Mouse (Mus musculus) left cerebral cortex, postnatal 10 days (tissue): ENCODE results near the gene Esr1. TPM values are rescaled to one million over a fixed set of nuclear protein-coding genes. Genes with fewer than 3 reads are reported as not detected.
"Not testable (repeated sequence)": the region's sequence is repeated elsewhere in the genome, so short reads cannot be mapped to it uniquely, and the experiment has no call there.

Source experiments
- DNase-seq, 2 experiments: peaks; one replicate each; pipeline ENCODE4 v3.0.0; 2021 to 2022; ENCODE audit warnings: low spot score in 2 of 2, mixed read lengths in 1 of 2; ENCODE audit errors: extremely low spot score in 1 of 2
- intact Hi-C: fragments of 180-260 bp; cut with DNase I; formaldehyde crosslinking; loops from one replicate; pipeline ENCODE4 v1.15.1; 2025
- total RNA-seq, 2 experiments: library from RNA; stranded (reverse); gene quantifications; 2 replicates each; pipeline ENCODE4 v1.2.3; 2021

Esr1 gene
- total RNA-seq, 2 experiments from 2014 or later: 2.3 to 3.4 TPM

DNA sequence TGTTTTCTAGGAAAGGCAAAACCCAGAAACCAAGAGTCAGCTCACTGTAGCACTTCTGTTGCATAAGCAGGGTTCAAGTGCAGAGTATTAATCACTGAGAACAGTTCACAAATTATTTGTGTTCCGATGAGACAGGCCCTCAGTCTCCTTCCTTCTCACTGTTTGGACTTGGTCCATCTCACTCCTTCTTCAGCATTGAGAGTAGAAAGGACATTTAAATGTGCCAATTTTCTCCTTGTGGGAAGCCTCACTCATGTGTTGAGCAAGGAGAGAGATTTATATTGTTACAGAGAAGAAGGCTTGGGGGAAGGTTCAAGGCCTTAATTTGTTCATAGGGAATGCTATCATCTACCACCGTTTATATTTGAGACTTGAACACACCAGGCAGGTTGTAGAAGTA, 6.6 kb downstream of the Esr1 start:
- no peak for DNase-seq
- intact Hi-C loops: no loop called here

DNA sequence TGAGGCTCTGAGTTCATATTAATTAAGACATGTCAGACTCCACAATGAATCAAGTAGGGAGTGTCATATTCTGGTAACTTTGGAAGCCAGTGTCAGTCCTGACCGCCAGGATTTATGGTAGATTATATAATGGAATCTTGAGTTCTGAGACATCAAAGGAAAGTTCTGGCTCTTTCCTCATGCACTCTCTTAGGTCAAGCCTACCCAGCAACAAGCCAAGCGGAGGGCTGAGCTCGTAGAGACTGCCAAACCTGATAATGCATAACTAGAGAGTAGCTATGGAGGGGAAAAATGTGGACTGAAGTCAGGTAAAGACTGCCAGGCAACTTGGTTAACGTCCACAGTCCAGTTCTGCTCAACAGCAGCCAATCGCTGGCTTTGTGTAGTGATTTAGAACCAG, 7.3 kb downstream of the Esr1 start:
- intact Hi-C loops: no loop called here
- DNase-seq: no peak

DNA sequence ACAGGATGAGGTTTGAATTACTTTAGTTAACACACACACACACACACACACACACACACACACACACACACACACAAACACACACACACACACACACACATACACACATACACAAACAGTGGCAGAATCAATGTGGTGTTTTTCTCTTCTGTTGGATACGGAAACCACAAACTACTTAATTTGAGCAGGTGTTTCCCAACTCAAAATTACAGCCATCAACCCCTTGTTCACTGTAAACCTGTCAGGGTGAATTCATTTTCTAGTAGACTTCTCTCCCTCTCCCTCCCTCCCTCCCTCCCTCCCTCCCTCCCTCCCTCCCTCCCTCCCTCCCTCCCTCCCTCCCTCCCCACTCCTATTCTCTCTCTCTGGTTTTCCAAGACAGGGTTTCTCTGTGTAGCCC, 8.0 kb downstream of the Esr1 start:
- DNase-seq, intact Hi-C loops: not testable (repeated sequence)

DNA sequence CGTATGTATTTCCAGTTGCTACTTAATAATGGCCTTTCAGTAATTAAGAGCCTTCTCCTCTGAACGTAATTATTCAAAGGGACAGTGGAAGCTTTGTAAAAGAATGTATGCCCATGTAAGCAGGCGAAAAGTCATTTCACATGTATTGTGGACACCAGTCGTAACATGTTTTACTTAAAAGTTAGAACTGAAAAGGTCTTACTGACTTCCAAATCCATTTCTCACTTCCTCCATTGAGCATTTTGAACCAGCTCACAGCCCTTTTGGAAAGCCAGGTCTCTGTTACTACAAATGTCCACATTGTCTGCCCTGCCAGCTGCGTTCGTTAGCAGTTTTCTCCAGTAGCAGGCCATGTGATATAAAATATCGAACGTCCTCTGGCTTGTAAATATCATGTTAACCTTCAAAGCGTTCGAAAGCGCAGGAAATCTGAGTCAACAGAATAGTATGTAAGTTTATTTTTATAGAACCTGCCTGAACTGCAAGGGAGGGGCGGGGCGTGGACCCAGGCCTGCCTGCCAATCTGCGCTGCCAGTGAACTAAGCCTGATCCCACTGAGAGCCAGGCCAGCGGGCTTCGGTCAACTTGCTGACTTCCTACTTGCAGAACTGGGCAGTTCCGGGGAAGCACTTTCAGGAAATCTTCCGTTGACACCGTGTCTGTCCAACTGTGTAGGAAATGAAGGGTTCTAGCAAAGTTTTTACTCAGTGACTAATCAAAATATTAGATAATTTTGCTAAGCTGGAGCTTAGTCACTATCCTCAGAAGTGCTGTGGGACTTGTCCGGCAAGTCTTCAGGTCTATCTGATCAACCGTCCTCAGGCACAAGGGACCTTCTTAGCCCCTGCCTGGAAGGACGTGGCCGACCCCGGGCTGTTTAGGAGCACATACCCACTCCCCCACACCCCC, 9.5 kb downstream of the Esr1 start:
- intact Hi-C loops: no loop called here
- peak in 1 of 2 experiments; percentile 73 for DNase-seq

DNA sequence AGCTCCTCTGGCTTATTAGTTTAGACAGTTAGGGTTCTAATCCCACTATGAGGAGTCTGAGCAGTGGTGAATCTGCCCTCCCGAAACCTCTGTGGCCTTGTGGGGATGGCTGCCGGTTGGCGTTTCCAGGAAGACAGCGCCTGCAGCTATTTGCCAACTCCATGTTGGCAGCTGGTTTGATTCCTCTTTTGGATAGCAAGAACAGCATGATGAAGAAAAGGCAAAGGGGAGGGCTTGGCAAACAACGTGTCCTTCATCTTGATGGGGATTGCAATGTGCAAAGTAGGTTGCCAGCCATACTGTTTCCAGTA, 10.1 kb downstream of the Esr1 start:
- DNase-seq: no peak
- intact Hi-C loops: no loop called here

DNA sequence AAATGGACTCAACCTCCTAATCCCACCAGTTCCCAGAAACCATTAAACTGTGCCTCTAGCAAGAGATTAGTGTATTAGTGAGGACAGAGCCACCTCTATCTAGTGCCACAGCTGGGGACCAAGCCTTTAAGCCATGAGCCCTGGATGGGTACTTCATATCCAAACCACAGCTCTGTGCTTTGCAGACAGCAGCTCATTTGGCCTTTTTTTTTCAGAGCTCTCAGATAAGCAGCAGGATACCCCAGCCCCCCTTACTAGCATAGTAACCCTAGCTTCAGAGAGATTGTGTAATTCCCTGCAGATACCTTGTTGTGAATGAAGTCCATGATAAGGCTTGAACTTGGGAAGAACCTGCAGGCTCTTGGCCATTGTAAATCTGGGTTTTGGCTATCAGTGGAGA, 11.9 kb downstream of the Esr1 start:
- intact Hi-C loops: no loop called here
- DNase-seq: no peak

DNA sequence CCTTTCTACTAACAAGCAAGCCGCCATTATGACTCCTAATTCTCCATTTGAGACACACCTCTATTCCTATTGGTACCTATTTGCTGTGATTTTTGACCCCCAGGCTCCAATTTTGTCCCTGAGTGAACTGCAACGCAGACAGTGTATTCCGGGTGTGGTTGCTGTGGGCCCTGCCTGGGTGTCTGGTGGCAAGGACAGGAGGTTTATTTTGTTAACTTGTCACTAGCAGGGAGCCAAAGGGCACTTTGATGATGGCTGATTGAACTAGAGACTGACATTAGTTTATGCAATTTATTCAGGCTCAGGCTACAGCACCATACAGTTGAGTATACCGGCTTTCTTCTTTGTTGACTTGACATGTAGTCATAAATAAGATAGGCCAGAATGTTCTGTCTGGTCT, 13.2 kb downstream of the Esr1 start:
- DNase-seq: no peak
- intact Hi-C loops: no loop called here

DNA sequence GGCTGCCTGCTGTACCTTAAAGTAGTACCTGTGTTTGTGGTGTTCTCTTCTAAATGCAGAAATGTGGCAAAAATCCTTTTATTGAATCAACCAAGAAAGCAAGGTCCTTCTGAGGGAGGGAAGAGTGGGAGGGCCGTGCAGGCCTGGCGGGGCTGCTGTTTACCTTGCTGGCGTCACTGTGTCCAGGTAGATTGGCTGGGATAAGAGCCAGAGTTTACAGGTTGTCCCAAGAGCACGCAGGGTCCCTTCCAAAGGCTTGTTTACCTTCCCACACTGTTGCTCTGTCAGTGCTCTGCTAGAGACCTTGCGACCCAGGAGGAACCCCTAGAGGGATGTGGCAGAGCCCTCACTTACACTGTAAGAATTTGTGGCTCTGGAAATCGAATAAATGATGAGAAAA, 13.9 kb downstream of the Esr1 start:
- intact Hi-C loops: no loop called here
- DNase-seq: no peak

DNA sequence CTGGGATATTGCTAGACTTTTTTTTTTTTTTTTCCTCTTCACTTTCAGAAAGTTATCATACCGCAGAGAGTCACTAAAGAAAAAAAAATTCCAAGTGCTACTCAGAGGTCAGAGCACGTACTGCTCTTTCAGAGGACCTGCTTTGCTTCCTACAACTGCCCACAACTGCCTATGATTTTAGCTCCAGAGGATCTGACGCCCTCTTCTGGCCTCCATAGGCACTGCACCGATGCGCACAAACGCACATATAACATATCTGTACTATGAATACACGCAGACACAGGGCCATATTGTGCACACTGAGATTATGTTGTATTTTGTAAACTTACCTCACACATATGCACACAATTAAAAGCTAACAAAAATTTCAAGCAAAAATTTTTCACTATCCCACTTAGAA, 15.0 kb downstream of the Esr1 start:
- no peak for DNase-seq
- intact Hi-C loops: no loop called here

DNA sequence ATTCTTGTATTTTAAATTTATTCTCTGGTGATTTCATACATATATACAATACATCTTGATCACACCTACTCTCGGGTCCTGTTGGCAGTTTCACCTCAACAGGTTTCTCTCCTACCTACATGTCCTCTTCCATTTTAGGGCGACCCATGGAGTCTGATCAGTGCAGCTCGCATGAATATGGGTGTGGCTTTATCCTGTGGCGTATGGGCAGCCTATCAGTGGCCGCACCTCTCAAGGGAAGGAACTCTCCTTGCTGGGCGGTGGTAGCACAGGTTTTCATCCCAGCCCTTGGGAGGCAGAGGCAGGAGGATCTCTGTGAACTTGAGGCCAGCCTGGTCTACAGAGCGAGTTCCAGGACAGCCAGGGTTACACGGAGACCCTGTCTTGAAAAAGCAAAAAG, 15.6 kb downstream of the Esr1 start:
- DNase-seq: no peak
- intact Hi-C loops: no loop called here

DNA sequence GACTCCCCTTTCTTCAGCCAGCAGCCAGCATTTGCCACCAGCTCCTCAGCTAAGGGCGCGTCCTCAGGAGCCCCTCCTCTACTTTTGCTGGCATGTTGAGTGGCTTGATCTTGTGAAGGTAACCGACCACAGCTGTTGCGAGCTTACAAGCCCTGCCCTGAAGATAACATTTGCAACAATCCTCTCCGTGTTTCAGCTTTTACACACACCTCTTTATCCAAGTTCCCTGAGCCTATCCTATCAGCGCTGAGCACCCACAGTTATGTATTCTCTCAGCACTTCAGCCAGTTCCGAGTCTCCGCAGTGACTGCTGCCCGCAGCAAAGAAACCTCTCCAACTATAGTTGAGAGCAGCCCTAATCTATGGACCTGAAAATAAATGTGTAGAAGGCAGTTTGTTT, 16.0 kb downstream of the Esr1 start:
- no peak for DNase-seq
- intact Hi-C loops: no loop called here

DNA sequence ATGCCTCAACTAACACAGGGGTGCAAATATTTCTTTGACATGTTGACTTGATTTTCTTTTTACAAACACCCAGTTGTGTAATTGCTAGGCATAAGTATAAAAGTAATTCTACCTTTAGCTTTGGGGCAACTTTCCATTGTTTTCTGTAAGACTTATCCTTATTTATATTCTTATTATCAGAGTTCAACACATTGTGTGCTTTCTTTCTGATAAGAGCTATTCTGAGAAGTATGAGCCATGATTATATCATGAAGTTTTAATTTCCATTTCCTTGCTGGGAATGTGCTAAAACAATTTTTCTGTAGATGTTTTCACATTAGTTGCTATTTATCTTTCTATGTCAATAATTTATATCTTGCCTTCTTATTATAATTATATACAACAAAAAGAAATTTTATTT, 17.9 kb downstream of the Esr1 start:
- intact Hi-C loops: no loop called here
- DNase-seq: no peak

DNA sequence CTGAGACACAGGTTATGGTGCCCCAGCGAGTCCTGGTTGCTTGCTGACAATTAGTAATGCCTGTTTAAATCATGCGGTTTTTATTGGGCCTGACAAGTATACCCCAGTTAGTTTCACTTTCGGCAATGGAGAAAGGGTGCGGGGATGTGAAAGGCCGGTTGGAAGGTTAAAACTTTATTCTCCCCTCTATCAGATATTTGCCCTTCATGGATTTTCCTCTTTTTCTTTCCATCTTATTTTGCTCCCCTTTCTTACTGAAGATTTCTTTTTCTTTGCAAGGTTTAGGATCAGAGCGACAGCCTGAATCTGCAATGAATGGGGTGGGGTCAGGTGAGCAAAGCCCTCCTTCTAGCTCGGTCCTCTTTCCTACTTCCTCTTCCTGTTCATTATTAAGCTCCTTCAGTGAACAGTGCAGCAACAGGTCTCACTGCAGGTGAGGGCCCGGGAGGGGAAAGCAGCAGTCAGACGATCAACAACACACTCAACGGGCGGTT, 20.9 kb downstream of the Esr1 start:
- no peak for DNase-seq
- intact Hi-C loops: no loop called here

DNA sequence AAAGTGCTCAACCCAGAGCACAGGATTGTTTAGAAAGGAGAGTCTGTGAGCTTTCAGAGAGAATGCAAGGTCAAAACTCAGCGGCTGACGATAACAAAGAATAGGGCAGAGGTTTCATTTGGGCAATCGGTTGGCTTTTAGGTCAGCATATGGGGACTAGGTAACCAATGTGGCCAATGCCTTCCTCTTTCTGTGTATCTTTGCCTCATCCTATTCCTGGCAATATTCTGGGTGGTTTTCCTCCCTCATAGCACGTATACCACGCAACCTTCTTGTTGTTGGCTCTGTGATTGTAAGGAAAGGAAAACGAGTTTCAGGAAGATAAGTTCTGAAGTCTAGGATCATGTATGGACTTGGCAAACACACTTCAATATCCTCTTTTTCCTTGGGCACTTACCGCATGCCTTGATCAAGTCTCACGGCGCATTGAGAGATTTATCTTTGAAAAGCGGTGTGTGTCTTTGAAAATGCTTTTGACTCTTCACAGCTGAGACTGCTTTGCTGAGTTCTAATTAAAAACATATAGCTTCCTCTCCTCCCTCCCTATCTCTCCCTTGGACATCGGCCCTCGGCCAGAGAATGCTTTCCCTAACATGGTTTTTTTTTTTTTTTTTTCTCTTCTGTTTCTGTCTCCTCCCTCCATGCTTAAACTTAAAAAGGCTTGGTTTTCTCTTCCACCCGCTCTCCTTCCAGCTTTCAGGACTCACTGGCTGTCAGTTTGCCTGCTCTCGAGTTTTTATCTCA, 22.1 kb downstream of the Esr1 start:
- intact Hi-C loops: no loop called here
- DNase-seq: no peak

DNA sequence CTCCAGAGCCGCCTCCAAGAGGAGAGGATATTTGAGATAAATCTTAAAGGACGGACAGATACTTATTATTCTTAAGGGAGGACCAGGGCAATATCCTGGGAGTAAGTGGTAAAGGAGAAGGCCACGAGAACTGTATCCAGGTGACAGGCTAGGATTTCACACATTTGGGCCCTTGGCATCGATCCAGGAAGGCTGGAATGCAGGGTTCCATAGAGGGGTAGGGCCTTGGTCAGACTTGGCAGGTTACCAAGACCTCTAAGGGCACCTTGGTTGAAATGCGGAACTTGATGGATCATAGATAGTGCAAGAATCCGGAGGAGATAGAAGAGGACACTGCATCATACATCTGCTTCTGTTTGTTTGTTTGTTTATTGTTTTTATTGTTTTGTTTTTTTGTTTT, 24.3 kb downstream of the Esr1 start:
- peak in 1 of 2 experiments; percentile 28 for DNase-seq
- intact Hi-C loops: no loop called here

DNA sequence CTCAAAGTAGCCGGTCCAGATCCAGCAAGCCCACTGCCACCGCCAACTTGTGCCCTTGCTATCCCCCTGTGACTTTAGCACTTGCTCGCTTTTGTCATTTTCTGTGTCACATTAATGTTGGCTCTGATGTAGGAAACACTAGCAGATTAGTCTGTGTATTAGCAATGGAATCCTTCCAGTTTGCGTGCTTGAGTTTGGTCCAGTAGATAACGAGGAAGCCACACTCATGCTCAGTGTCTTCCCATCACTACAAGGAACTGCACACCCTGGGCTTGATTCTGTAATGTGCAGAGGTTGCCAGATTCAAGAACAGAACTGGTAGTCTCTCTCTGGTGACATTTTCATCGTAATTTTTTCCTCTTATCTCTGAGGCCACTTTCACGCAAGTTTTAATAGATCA, 34.7 kb downstream of the Esr1 start:
- intact Hi-C loops: no loop called here
- DNase-seq: no peak

DNA sequence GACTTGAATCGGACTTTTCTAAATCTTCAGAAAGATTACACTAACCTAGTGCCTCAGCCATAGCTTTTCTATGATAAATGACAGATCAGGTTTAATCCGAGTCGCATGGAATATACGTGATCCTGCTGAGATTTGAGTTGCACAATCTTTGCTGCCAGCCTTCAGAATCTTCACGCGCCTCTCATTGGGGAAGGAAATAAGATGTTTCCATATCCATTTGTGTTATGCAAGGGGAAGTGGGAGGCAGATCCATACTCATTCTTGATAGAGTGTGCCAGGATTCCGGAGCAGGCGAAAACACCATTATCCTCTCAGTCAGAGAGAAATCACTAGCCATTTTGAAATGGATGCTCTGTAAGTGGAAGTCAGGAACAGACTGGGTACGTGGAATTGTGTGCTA, 35.5 kb downstream of the Esr1 start:
- DNase-seq: no peak
- intact Hi-C loops: no loop called here

DNA sequence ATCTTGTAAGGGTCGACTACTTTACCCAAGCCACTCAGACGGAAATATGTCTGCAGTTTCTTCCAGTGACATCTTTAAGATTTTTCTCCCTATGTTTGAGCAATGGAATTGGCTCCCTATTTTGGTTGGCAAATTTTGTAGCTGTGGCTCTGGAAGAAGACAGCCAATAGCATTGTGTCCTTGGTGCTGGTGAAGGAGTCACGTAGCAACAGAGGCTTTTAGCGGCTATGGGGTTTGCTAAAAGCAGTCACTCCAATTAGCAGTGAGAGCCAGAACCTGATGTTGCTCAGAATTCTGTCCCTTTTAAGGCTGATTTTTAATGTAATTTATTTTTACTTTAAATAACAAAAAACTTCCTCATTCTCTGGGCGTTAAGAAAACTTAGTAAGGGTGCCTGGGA, 54.0 kb downstream of the Esr1 start:
- intact Hi-C loops: no loop called here
- DNase-seq: no peak

DNA sequence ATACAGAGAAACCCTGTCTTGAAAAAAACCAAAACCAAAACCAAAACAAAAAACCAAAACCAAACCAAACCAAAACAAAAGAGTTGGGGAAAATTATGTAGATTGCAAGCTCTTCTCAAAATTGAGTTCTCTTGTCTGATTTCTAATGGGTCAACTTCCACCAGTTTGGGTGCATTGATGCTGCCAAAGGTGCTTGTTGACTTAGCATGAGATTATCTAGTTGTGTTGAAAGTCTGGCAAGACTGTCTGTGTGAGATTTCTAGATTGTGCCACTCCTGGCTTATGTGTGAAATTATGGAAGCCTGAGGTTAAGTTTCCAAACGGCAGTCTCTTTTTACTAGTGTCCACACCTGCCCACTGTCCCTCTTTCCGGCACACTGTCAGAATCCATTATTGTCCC, 55.6 kb downstream of the Esr1 start:
- no peak for DNase-seq
- intact Hi-C loops: no loop called here

DNA sequence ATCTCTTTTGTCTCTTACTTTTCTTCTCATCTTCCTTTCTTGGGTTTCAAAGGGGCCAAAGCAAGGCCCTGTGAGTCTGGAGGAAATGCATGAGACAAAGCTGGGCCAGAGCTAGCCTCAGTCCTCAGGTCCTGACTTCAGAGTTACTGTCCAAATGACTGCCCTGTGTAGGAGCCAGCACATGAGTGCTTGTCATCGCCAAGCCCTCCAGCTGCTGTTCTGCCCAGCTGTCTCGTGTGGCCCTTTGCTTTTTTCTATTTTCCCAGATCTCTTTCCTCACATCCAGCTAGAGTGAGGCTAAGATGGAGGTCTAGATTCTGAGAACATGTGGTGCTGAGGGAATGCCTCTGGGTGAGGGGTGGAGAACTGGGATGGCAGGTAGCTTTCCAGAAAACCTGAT, 58.7 kb downstream of the Esr1 start:
- no peak for DNase-seq
- intact Hi-C loops: no loop called here
